Mouse (Mus musculus): ENCODE results near the gene Igfbp7.

DNA sequence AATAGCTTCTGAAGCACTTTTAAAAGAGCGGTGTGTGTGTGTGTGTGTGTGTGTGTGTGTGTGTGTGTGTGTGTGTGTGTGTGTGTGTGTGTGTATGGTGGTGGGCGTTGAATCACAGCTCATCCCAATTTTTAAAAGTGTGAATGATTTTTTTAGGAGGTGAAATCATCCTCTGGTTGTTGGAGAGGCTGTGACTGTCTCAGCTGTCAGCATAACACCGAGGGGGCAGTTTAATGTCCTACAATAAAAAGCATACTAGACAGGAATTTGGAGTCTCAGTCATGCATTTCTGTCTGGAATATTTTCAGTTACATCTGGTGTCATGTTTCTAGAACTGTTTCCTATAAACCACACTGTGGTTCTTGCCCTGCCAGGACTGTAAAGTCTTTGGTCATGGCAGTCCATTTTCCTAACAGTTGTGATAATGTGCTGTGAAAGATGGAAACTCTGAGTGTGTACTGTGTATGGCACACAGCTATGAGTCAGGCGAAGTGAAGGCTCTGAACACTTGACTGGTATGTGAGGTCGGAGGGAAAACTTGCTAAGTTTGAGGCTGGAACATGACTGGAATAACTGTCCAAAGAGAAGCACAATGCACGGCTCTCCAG lies 106.4 kb downstream of the Igfbp7 start:
- TF ChIP-seq CTCF (conservative IDR thresholded peaks at IDR 0.05; ENCODE audit: insufficient read depth, insufficient read length, low read depth, low read length): no peak
- no peak for TF ChIP-seq POLR2A (IDR thresholded peaks at IDR 0.05; ENCODE audit: low read depth, low read length)
